Mouse (Mus musculus) thymus, postnatal 36 days (tissue): ENCODE measurements at regions not wholly inside any gene's neighbourhood (a gene's known extent, or its start where the extent isn't known, plus 50 kb on each side); places are given as distances from the start of the nearest gene placed in this dataset.

Source experiments
- DNase-seq, 2 experiments: peaks; one replicate each; pipeline ENCODE4 v3.0.0; 2022; ENCODE audit warnings: mixed read lengths in 2 of 2

- peak in 1 of 2 experiments; percentile 3 for DNase-seq
Measured at GRCm38 (mm10) chr17:64499281-64499997, 101.1 kb upstream of the Man2a1 start.

- DNase-seq = no peak
Measured at GRCm38 (mm10) chr17:64502376-64502775, 98.2 kb upstream of the Man2a1 start.

GRCm38 (mm10) chr17:64505956-64506355 lies 94.6 kb upstream of the Man2a1 start:
- DNase-seq = no peak

- no peak for DNase-seq
Measured at GRCm38 (mm10) chr17:64511139-64511779, 89.3 kb upstream of the Man2a1 start.

GRCm38 (mm10) chr17:64522213-64522612 lies 78.3 kb upstream of the Man2a1 start:
- DNase-seq = no peak

GRCm38 (mm10) chr17:64523899-64524298 lies 76.6 kb upstream of the Man2a1 start:
- no peak for DNase-seq

GRCm38 (mm10) chr17:64527817-64528216 lies 72.7 kb upstream of the Man2a1 start:
- DNase-seq = no peak

- no peak for DNase-seq
Measured at GRCm38 (mm10) chr17:64528476-64528875, 72.1 kb upstream of the Man2a1 start.

- no peak for DNase-seq
Measured at GRCm38 (mm10) chr17:64529296-64529994, 71.1 kb upstream of the Man2a1 start.

GRCm38 (mm10) chr17:64531150-64531549 lies 69.4 kb upstream of the Man2a1 start:
- no peak for DNase-seq

- no peak for DNase-seq
Measured at GRCm38 (mm10) chr17:64534323-64534722, 66.2 kb upstream of the Man2a1 start.

GRCm38 (mm10) chr17:64538520-64538953 lies 62.0 kb upstream of the Man2a1 start:
- no peak for DNase-seq

GRCm38 (mm10) chr17:64540411-64540810 lies 60.1 kb upstream of the Man2a1 start:
- DNase-seq = no peak

- no peak for DNase-seq
Measured at GRCm38 (mm10) chr17:64548536-64548935, 52.0 kb upstream of the Man2a1 start.

- DNase-seq = no peak
Measured at GRCm38 (mm10) chr17:64550034-64550433, 50.5 kb upstream of the Man2a1 start.
